Mouse (Mus musculus) testis, postnatal 10 days (tissue): ENCODE data around the gene Gm14632.
"Not testable (repeated sequence)": the region's sequence is repeated elsewhere in the genome, so short reads cannot be mapped to it uniquely, and the experiment has no call there.

Source experiments
- DNase-seq: peaks from one replicate; pipeline ENCODE4 v3.0.0; 2021; ENCODE audit warnings: low spot score

The Gm14632 gene

DNA sequence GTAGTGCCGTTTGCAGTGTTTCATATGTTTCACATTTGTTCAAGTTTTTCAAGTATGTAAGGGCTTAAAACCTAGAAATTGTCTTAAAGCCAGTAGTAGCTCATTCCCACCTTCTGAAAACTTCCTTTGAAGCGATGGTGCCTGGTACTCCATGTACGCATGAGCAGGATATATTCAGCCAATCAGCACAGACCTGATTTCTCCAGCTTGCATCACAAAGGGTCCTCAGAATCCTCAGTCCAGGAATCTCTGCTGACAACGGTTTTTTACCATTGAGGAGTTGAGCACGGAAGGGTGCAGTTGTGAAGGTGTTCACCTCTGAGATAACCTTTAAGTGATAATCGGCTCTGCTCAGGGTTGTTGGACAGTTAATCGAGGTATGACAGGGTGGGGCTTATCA, at the start of gene Gm14632:
Gm14632 (plus strand) TSS at position 301 of the 400 bp plus-strand sequence.
- not testable (repeated sequence) for DNase-seq
